Mouse (Mus musculus): ENCODE results near the gene Vmn1r10. TPM values are rescaled to one million over a fixed set of nuclear protein-coding genes. Genes with fewer than 3 reads are reported as not detected.

Vmn1r10 gene
- total RNA-seq (2021) = not detected
- long read RNA-seq, experiment 1 = 0 reads
- long read RNA-seq, experiment 2 = 0 reads

DNA sequence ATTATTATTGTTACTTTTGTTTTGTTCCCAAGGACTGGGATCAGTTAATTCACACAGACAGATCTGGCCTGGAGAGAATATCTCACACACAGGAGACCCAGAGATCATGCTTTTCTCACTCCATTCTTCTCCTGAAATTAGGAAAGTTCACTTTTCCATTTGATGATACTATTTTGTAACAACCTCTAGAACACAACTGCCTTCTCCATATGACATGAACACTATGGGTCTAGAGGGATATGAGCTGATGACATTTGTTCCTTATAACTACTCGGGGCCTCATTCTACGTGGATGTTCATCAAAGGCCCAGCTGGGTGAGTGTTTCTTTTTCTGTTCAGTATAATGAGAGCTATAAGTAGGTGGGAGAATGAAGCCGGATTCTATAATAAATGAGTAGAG is at the start of gene Vmn1r10:
Gene Vmn1r10, plus strand, starts transcription at position 301 of the 400 bp plus-strand sequence.
- no peak for DNase-seq

DNA sequence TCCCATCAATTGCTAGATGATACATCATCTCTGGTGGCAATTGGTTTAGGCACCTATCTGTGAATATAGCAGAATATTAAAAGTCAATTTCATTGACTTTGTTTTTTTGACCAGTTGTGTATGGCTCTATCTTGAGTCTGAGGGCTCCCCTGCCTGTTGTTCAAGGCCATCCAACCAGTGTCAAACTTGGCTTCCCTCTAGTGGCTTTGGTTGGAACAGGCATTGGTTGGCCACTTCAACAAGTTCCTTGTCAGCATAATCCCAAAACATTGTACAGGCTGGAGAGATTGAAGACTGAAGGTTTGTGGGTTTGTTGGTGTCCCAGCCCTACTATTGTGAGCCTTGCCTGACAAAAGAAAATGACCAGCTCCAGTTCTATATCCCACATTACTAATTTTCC is 45.5 kb upstream of the Vmn1r10 start:
- no peak for DNase-seq

DNA sequence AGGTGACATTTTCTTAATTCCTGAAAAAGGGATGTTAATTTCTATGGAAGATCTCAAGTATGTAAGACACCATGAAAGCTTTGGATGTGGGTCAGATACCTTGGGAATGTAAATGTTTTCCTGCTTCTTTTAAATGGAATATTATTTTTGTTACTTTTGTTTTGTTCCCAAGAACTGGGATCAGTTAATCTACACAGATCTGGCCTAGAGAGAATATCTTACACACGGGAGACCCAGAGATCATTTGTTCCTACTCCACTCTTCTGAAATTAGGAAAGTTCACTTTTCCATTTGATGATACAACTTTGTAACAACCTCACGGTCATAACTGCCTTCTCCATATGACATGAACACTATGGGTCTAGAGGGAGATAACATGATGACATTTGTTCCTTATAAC is 42.8 kb upstream of the Vmn1r10 start, which contains the start of gene Vmn1r9:
Gene Vmn1r9, plus strand, starts transcription at position 301 of the 400 bp plus-strand sequence.
- DNase-seq = no peak

DNA sequence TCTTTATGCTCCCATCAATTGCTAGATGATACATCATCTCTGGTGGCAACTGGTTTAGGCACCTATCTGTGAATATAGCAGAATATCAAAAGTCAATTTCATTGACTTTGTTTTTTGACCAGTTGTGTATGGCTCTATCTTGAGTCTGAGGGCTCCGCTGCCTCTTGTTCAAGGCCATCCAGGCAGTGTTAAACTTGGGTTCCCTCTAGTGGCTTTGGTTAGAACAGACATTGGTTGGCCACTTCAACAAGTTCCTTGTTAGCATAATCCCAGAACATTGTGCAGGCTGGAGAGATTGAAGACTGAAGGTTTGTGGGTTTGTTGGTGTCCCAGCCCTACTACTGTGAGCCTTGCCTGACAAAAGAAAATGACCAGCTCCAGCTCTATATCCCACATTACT is 2.9 kb upstream of the Vmn1r10 start:
- no peak for DNase-seq

DNA sequence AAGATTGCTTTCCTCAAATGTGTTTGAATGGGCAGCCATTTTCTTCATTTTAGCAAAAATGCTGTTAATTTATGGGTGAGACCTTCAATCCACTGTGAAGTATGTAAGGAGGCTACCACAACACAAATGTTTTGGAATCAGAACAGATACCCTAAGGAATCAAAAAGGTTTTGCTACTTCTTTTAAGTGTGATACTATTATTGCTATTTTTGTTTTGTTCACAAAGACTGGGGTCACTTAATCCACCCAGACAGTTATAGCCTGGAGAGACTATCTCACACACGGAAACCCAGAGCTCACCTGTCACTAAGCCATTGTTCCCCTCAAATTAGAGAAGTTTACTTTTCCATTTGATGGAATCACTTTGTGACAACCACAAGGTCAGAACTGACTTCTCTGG is 23.9 kb downstream of the Vmn1r10 start, which contains the start of gene Vmn1r11:
Gene Vmn1r11, plus strand, starts transcription at position 301 of the 400 bp plus-strand sequence.
- no peak for DNase-seq

DNA sequence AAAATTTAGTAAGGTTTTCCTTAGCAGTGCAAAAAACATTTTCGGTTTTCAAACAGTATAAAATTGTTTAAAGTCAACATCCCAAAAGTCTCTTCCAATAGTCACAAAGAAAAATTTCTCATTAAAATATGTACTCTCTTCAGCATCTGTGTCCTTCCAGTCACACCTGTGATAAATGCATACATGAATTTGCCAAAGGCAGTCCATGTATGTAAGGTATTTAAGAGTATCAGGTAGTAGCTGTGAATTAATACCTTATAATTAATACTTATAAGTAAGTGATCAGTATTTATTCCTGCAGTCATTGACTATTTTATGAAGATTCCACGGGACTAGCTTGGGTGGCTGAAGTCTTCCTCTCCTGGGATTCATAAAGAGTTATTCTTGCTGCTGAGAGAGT is 47.4 kb downstream of the Vmn1r10 start, which contains the start of gene Vmn1r12:
Gene Vmn1r12, plus strand, starts transcription at position 301 of the 400 bp plus-strand sequence.
- DNase-seq = no peak

Other genes starting within 250 kb of the Vmn1r10 start
- 10 to 100 TPM; 48.6 to 69.3 TPM for gene Nt5c3, start 185.5 kb upstream of the Vmn1r10 start, total RNA-seq (2021)
- under 1 TPM in 1 of 2 experiments, not detected in 1; 0.21 TPM for gene Vmn1r4, start 185.4 kb upstream of the Vmn1r10 start, total RNA-seq (2021)
- not detected for gene Vmn1r5, start 139.2 kb upstream of the Vmn1r10 start, total RNA-seq (2021)
- gene Vmn1r6, start 112.2 kb upstream of the Vmn1r10 start, total RNA-seq (2021) = not detected
- not detected for gene Vmn1r7, start 84.1 kb upstream of the Vmn1r10 start, total RNA-seq (2021)
- not detected for gene Vmn1r8, start 77.2 kb upstream of the Vmn1r10 start, total RNA-seq (2021)
- gene Vmn1r9, start 42.7 kb upstream of the Vmn1r10 start, total RNA-seq (2021) = not detected
- not detected for gene Vmn1r11, start 24.0 kb downstream of the Vmn1r10 start, total RNA-seq (2021)
- not detected for gene Vmn1r12, start 47.5 kb downstream of the Vmn1r10 start, total RNA-seq (2021)
- not detected for gene Vmn1r13, start 93.8 kb downstream of the Vmn1r10 start, total RNA-seq (2021)
- gene Vmn1r14, start 122.2 kb downstream of the Vmn1r10 start, total RNA-seq (2021) = not detected
- not detected for gene Vmn1r15, start 148.5 kb downstream of the Vmn1r10 start, total RNA-seq (2021)
- gene Vmn1r16, start 220.0 kb downstream of the Vmn1r10 start, total RNA-seq (2021) = not detected